Mouse (Mus musculus) gastrocnemius, adult 2 months (tissue): ENCODE measurements around the gene Rbm33. TPM values are rescaled to one million over a fixed set of nuclear protein-coding genes. Genes with fewer than 3 reads are reported as not detected.

Experiments
- DNase-seq: peaks from one replicate; pipeline ENCODE4 v3.0.0; 2022
- H3K27ac ChIP-seq: fragments of 200-600 bp; 2 replicates; pipeline ENCODE4 v1.8.1; 2022; ENCODE audit warnings: mild to moderate bottlenecking
- H3K4me3 ChIP-seq: fragments of 200-600 bp; 2 replicates; pipeline ENCODE4 v1.8.1; 2022; ENCODE audit warnings: mild to moderate bottlenecking, moderate library complexity
- CTCF ChIP-seq: fragments of 200-600 bp; IDR thresholded peaks from 2 replicates; pipeline ENCODE4 v1.8.1; 2022; ENCODE audit warnings: antibody characterized with exemption, mild to moderate bottlenecking, moderate library complexity
- intact Hi-C: fragments of 180-260 bp; cut with DNase I; formaldehyde crosslinking; loops from one replicate; pipeline ENCODE4 v1.15.1; 2025
- total RNA-seq, 2 experiments: library from RNA; stranded (reverse); gene quantifications; 2 replicates each; pipeline ENCODE4 v1.2.3; 2021

Rbm33 gene
- total RNA-seq, 2 experiments from 2014 or later = 42.6 to 43.1 TPM

DNA sequence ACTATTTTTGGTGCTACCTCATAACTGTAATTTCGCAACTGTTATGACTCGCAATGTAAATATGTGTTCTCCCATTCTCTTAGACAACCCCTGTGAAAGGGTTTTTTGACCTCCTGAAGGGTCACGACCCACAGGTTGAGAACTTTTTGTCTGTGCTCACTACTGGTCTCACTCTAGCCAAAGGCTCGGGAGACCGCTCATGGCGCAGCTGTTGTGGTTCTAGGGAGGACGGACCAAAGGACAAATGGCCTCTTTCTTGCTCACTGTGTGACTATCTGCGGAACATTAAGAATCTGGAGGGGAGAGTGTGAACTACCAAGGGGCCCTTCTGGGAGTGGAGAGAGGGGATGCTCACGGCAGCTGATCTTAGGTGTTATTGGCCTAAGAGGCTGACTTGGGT lies 109.0 kb downstream of the Rbm33 start:
- intact Hi-C loops = no loop called here
- no peak for TF ChIP-seq CTCF
- no peak overlapping the region for H3K27ac ChIP-seq
- H3K4me3 ChIP-seq = no peak overlapping the region
- no peak for DNase-seq

DNA sequence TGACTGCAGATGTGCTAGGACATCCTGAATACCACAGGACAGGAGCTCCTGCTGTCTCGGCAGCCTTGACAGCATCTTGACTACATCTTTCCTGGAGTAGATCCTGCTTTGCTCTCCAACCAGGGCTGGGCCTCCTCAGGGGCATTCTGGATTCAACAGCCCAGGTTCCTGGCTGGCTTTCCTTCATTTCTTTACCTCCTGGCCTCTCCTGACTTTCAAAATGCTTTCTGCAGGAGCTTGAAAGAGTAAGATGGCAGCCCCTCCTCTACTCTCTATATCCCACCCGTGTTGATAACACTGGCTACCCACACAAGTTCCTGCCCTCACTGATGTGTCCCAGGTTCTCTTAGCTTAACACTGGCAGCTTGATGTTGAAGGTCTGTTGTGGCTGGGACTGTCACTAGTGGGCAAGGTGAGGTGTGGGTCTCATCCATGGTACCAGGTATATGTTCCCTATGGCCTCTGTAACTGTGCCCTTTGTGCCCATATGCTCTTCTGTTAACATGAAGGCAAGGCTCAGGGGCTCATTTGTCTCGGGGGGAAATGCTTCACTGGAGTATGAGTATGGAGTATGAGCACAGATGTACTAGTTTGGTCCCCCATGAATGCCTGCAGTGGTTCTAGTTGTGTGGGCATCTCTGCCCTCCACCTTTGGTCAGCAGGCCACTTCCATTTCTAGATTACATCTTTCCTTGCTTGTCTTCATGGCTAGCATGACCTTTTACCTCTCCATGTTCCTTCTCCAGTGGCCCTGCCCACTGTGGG lies 133.4 kb downstream of the Rbm33 start:
- no peak for DNase-seq
- TF ChIP-seq CTCF = no peak
- Histone ChIP-seq H3K27ac (no peak overlapping the region), H3K4me3 (no peak overlapping the region)
- intact Hi-C loops = loop anchor here (2.0 to 10.0 kb wide), 2 partner anchors 842 to 884 kb away; no protein-coding TSS in a partner anchor

DNA sequence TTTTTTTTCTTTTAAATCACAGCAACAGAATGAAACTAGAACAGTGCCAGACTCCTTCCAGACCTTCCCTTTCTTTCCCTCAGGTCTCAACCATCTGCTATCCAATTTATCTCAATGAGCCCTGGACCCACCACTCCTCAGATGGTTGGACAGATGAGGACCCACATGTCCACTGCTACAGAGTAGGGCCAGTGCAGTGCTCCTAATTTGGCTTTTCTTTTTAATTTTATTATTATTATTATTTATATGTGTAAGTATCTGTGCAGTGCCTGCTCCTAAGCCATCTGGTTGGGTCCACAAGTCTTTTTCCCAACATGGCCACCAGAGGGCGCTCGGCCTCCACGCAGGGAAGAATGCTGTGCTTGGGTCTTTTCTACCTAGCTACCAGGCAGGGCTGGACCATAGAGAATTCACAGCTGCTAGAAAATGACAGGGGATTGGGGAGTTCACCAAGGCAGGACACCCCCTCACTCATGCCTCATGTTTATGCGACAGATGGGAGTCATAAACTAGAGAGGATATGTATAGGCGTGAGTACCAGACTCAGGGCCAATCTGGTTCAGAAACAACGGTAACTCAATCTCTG lies 134.2 kb downstream of the Rbm33 start:
- intact Hi-C loops = loop anchor here (2.0 to 10.0 kb wide), 2 partner anchors 842 to 884 kb away; no protein-coding TSS in a partner anchor
- Histone ChIP-seq H3K27ac (no peak overlapping the region), H3K4me3 (no peak overlapping the region)
- TF ChIP-seq CTCF = peak; percentile 97; the same call in 1 of the 2 replicates
- peak; percentile 71 for DNase-seq

DNA sequence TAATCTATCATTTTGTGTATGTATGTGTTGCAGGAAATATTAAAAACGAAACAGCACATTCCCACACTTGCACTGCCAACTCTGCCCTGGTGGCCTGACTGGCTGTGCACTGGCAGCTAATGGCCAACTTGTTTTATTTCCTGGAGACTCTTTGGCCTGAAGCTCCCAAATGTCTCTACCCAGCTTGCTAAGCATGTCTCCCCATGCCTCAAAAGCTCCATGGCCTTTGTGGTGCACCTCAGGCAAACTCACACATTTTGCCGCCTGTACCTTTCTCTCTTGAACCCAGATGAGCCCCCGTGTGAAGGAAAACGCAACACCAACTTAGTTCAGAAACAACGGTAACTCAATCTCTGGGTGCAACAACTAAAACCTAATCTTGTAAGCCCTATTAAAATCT lies 136.2 kb downstream of the Rbm33 start:
- Histone ChIP-seq H3K4me3 (no peak overlapping the region), H3K27ac (no peak overlapping the region)
- intact Hi-C loops = loop anchor here (10.0 kb wide), 1 partner anchor 882 kb away; no protein-coding TSS in a partner anchor
- no peak for TF ChIP-seq CTCF
- DNase-seq = no peak

DNA sequence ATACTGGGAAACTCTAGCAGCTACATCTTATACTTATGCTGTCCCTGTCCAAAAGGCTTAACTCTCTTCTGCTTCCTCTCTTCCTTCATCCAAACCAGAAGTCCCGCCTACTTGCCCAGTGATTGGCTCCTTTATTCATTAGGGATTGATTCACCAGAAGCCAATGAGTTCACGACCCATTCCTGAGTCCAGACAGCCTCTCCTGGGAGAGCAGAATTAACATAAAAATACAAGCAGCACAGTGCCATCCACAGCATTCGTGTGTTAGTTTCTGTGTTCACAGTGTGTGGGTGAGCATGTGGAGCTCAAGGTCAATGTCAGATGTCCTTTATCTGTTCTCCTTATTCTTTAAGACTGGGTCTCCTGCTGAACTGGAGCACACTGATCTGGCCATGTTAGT lies 136.6 kb downstream of the Rbm33 start:
- DNase-seq = no peak
- Histone ChIP-seq H3K4me3 (no peak overlapping the region), H3K27ac (no peak overlapping the region)
- TF ChIP-seq CTCF = no peak
- intact Hi-C loops = loop anchor here (10.0 kb wide), 1 partner anchor 881 kb away; no protein-coding TSS in a partner anchor

DNA sequence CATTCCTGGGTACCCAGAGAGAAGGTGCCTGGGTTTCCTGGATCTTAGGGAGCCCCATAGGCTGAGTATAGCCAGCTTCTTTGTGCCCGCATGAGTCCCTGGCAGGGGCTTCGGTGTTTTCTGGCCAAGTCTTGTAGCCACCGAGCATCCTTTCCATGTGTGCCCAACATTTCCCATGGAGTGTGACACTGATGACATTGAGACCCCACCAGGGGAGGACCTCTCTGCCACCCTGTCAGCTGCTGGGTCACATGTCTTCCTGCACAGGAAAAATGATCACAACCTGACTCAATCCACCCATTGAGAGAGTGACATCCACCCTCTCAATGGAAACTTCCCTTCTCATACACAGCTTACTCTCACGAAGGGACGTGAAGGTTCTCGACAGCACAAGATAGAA lies 137.6 kb downstream of the Rbm33 start:
- intact Hi-C loops = loop anchor here (10.0 kb wide), 1 partner anchor 880 kb away; no protein-coding TSS in a partner anchor
- TF ChIP-seq CTCF = no peak
- DNase-seq = no peak
- Histone ChIP-seq H3K27ac (no peak overlapping the region), H3K4me3 (no peak overlapping the region)

DNA sequence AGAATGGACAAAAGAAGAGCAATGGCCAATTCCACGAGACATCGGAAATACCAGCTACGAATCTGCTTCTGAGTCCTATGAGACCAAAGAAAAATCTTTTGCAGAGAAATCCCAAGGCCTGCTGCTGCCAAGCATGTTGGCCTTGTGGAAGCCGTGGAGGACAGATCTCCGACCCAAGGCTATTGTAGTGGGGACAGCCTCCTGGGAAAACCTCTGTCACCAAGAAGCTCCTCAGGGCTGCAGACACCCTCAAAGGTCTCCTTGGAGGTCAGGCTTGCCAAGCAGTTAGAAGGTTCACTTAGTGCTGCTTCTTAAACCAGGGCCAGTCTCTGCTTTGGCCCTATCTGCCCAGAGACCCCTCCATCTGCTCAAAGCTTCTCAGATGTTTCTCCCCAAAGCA lies 138.8 kb downstream of the Rbm33 start:
- intact Hi-C loops = loop anchor here (10.0 kb wide), 1 partner anchor 879 kb away; no protein-coding TSS in a partner anchor
- Histone ChIP-seq H3K4me3 (no peak overlapping the region), H3K27ac (no peak overlapping the region)
- no peak for TF ChIP-seq CTCF
- no peak for DNase-seq

DNA sequence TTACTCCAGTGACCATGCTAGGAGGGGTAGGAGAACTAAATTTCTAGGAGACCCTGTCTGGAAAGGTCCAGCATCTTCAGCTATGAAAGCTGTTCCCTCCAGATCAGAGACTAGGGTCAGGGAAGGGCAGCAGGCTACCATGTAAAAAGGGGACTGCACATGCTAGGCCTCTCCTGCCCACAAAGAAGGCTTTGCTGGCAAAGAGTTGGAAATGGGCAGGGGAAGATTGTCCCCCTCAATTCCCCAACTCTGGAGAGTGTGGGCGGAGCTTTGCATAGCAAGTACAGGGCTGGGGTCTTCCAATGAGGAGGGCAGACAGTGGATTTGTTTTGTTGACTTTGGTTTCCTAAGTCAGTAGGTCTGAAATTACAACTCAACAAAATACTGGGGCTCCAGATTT lies 139.4 kb downstream of the Rbm33 start:
- intact Hi-C loops = loop anchor here (10.0 kb wide), 1 partner anchor 878 kb away; no protein-coding TSS in a partner anchor

DNA sequence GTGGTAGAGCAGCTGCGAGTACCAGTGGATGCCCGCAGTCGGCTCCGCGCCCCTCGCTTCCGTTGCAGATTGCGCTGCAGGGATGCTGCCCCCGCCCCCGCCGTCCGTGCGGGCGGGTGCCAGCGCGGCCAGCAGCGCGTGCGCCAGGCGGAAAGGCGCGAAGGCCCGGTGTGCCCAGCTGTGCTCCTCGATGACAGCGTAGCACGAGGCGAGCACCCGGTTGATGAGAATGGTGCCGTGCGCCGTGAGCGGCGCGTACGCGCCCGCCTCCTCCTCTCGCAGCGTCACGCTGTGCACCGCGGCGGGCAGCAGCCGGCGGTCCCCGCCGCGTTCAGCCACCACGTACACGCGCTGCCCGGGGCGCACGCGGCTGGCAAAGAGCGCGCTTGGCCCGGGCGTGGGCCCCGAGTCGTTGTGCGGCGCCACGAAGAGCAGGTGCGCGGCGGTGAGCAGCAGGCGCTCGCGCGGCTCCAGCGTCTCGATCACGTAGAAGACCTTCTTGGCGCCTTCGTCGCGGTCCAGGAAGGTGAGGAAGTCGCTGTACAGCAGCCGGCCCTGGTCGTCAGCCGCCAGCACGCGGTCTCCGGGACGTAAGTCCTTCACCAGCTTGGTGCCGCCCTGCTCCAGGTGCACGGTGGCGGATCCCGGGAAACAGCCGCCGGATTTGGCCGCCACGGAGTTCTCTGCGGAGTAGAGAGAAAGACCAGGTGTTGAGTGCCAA lies 141.2 kb downstream of the Rbm33 start:
- DNase-seq = no peak
- TF ChIP-seq CTCF = no peak
- intact Hi-C loops = loop anchor here (10.0 kb wide), 1 partner anchor 877 kb away; no protein-coding TSS in a partner anchor

More for the DNA sequence above, 139.4 kb downstream of the Rbm33 start:
- H3K27ac ChIP-seq = no peak overlapping the region
- no peak for DNase-seq
- no peak overlapping the region for H3K4me3 ChIP-seq
- TF ChIP-seq CTCF = no peak

DNA sequence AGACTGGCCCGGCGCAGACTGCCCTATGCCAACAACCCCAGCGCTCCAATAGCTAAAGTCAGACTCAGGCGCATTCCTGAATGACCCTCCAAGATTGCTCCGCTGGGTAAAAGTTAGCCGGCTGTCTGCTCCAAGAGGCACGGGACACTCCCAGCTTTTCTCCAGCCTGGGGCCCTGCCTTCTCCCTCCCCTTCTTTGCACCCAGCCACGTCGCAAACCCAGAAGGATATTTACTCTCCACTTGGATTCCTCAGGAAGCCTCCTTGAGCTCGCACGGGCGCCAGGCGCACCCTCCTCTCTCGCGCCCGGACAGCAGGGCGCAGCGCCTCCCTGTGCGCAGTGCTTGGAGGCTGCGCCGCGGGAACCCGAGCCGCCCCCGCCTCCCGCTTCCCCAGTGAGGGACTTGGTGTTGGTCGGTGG lies 141.9 kb downstream of the Rbm33 start:
- TF ChIP-seq CTCF = no peak
- H3K4me3 ChIP-seq = no peak overlapping the region
- intact Hi-C loops = loop anchor here (10.0 kb wide), 1 partner anchor 876 kb away; no protein-coding TSS in a partner anchor
- H3K27ac ChIP-seq = no peak overlapping the region
- no peak for DNase-seq

More for the DNA sequence above, 141.2 kb downstream of the Rbm33 start:
- H3K27ac ChIP-seq = no peak overlapping the region
- H3K4me3 ChIP-seq = peak overlapping the region; percentile 17; the same call in 1 of the 2 replicates

DNA sequence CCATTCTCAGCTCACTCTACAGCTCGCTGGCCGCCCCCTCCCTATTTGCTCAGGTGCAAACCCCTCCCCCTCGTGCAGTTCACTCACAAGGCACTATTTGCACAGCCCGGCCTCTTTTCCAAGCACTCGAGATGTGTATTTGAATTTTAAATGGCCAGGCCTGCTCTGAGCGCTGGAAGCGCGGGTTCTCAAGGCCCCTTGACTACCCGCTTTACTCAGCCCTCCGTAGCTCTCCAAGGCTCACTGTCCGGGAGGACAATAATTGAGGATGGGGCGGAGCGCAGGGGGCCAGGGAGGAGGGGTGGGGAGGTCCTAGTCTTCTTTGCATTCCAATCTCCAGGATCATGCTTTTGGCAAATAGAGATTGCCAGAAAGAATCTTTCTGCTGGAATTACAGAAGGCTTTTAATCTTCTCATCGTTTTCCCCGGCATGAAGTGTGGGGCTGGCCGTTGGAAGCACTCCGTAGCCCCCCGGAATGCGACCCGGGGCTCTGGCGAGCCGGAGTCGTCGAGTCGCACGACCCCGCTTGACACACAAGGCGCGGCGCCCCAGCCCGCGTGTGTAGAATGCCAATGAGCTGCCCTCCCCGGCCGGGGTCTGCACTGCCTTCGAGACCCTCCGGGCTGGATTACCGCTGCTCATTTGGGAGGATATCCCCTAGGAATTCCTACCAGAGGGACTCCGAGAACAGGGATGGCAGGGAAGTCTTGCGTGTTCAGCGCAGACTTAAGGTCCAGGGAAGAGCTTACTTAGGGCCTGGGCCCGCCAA lies 142.7 kb downstream of the Rbm33 start:
- DNase-seq = no peak
- no peak for TF ChIP-seq CTCF
- no peak overlapping the region for H3K27ac ChIP-seq
- intact Hi-C loops = loop anchor here (10.0 kb wide), 1 partner anchor 875 kb away; no protein-coding TSS in a partner anchor
- H3K4me3 ChIP-seq = no peak overlapping the region
